Mouse (Mus musculus) erythroblast, embryonic 14.5 days (primary cell): ENCODE data around the gene Vipr2.

Source experiments
- GATA1 ChIP-seq: IDR thresholded peaks from 2 replicates; pipeline ENCODE4 v1.6.1; 2012; ENCODE audit warnings: low read length, inconsistent platforms, mixed read lengths
- TAL1 ChIP-seq: IDR thresholded peaks from 3 replicates; pipeline ENCODE4 v1.6.1; 2012; ENCODE audit warnings: low read length, inconsistent platforms, mixed read lengths

DNA sequence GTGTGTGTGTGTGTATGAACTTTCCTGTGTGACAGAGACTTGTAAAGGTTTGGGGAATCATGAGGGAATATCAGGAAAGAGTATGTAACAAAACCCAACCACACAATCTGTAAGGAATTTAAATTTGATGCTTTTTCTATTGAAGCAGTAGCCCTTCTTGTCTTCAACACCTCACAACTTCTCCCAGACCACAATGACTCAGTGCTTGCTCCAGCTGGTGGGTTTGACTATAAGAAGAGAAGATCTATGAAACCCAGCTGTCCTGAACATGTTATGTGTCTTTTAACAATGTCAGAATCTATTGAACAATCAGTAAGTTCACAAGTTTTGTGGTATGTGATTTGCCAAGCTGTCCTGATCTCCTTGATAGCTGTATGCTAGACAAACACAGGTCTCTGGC lies 87.8 kb downstream of the Vipr2 start:
- TF ChIP-seq TAL1, result no peak
- TF ChIP-seq GATA1, result no peak
